Mouse (Mus musculus): ENCODE results near the gene Psmg3. TPM values are rescaled to one million over a fixed set of nuclear protein-coding genes. Genes with fewer than 3 reads are reported as not detected.
A peak's percentile ranks its signal among the peaks of the same experiment; 100 is the strongest.

The Psmg3 gene
- polyA plus RNA-seq, 1 experiment from 2014 or later, result 70.5 TPM

DNA sequence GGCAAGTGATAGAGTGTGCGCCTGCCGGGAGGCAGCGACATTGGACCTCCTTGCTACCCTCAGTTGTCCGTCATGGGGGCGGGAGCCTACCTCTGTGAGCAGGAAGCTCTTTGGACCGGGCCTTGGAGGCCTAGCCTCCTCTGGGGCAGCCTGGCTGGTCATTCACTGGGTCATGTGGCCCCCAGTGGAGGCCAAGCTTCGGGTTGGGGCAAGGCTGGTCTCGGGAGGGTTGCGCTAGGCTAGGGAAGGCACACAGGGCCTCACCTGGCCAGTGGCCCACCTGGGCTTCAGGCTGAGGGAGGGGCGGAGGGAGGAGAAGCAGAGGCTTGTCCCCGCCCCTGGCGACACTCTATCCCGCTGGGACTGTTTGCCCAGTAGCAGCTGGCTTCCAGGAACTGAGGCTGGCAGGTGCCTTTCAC lies 12.7 kb downstream of the Psmg3 start:
- Histone ChIP-seq H3K4me2 (peak overlapping the region; percentile 24; the same call in 1 of the 2 replicates), H3K4me1 (replicated peaks) (peaks cover 90% of the 10 kb centered on the region), H3K27ac (peak overlapping the region; percentile 74; the same call in 1 of the 2 replicates), H3K27me3 (peaks cover 16% of the 10 kb centered on the region), H3K9ac (no peak overlapping the region), H3K9me3 (replicated peaks) (no peaks in the 10 kb centered on the region), H3K36me3 (no peaks in the 10 kb centered on the region), H3K4me3 (replicated peaks) (no peak overlapping the region)
- 38% methylated on average over 13 of the region's 13 CpGs for WGBS (ENCODE audit: insufficient replicate concordance)
- no peak for ATAC-seq (ENCODE audit: low read depth)
- no peak for DNase-seq

DNA sequence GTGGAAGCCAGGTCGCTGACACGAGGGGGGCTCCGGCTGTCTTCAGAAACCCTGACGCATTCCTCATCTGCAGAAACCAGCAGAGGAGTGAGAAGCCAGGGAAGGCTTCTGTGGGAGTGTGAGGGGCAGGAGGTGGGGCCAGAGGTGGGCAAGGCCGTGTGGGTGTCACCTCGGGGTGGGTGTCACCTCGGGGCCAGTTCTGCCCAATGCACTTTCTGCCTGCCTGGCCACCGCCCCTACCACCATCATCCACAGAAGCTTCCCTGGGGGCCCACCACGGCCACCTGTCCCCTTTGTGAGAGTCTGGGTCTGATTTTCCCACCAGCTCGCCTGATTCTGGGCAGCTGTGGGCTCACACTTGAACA lies 13.6 kb downstream of the Psmg3 start:
- peak overlapping the region; percentile 59 for H3K9ac ChIP-seq
- H3K36me3 ChIP-seq, result peaks cover 4% of the 10 kb centered on the region
- peak overlapping the region; percentile 74 for H3K27ac ChIP-seq
- H3K4me3 ChIP-seq (replicated peaks), result no peak overlapping the region
- H3K9me3 ChIP-seq (replicated peaks), result peaks cover 5% of the 10 kb centered on the region; the same call in 1 of the 2 replicates
- 40% methylated on average over 10 of the region's 10 CpGs for WGBS (ENCODE audit: insufficient replicate concordance)
- H3K4me1 ChIP-seq (replicated peaks), result peaks cover 81% of the 10 kb centered on the region
- peaks cover 16% of the 10 kb centered on the region for H3K27me3 ChIP-seq
- DNase-seq (no peak), ATAC-seq (ENCODE audit: low read depth) (0 out of 2 replicates have a peak, but pooled peaks have one; percentile 15)
- peak overlapping the region; percentile 21 for H3K4me2 ChIP-seq

GRCm38 (mm10) chr5:139812398-139813125 lies 14.1 kb downstream of the Psmg3 start:
- peak overlapping the region; percentile 74; the same call in 1 of the 2 replicates for H3K27ac ChIP-seq
- peaks cover 75% of the 10 kb centered on the region for H3K4me1 ChIP-seq (replicated peaks)
- DNase-seq (no peak), ATAC-seq (ENCODE audit: low read depth) (no peak)
- H3K4me3 ChIP-seq (replicated peaks), result no peak overlapping the region
- peak overlapping the region; percentile 59 for H3K9ac ChIP-seq
- 69% methylated on average over 20 of the region's 20 CpGs for WGBS (ENCODE audit: insufficient replicate concordance)
- H3K27me3 ChIP-seq, result peaks cover 16% of the 10 kb centered on the region
- H3K36me3 ChIP-seq, result peaks cover 8% of the 10 kb centered on the region
- H3K4me2 ChIP-seq, result peak overlapping the region; percentile 21
- H3K9me3 ChIP-seq (replicated peaks), result peaks cover 10% of the 10 kb centered on the region; the same call in 1 of the 2 replicates

DNA sequence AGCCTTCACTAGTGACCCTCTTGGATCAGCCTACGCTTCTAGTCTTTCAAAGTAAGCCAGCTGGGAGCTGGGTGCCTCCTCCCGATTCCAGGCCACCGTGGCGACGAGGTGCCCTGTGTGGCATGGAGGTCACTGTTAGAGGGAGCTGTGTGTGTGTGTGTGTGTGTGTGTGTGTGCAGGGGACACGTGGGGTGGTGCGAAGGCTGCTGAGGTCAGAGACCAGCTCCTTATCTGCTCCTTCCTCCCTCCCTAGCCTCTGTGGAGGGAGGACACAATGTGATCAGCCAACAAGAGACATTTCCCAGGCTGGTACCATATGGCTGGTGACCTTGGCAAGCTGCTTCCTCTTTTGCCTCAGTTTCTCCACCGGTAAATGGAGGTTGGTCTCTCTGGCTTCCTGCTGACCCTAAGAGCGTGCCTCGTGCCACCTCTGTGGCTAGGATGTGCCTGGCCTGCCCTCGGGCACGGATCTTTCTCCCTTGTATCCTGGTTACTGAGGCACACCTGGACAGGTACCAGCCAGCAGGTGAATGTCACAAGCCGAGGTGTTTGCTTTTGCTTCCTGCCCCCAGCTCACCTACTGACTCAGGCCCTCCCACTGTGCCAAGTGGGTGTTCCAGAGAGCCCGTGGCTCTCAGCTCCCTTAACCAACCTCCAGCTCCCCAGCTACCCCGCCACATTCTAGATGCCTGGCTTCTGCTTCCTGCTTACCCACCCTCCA lies 14.8 kb downstream of the Psmg3 start:
- no peak for DNase-seq
- Histone ChIP-seq H3K4me1 (replicated peaks) (peaks cover 72% of the 10 kb centered on the region), H3K27me3 (peaks cover 16% of the 10 kb centered on the region), H3K4me2 (peak overlapping the region; percentile 21; the same call in 1 of the 2 replicates), H3K27ac (peak overlapping the region; percentile 74), H3K36me3 (peaks cover 16% of the 10 kb centered on the region), H3K4me3 (replicated peaks) (no peak overlapping the region), H3K9ac (peak overlapping the region; percentile 59), H3K9me3 (replicated peaks) (peaks cover 13% of the 10 kb centered on the region; the same call in 1 of the 2 replicates)
- WGBS (ENCODE audit: insufficient replicate concordance), result 57% methylated on average over 15 of the region's 15 CpGs
- peak; percentile 66 for ATAC-seq (ENCODE audit: low read depth)

- H3K4me1 ChIP-seq (replicated peaks), result peaks cover 72% of the 10 kb centered on the region
- peak overlapping the region; percentile 71 for H3K27ac ChIP-seq
- ATAC-seq (ENCODE audit: low read depth), result no peak
Observed at GRCm38 (mm10) chr5:139809397-139809796, 17.3 kb downstream of the Psmg3 start.

GRCm38 (mm10) chr5:139805924-139806323 lies 20.8 kb downstream of the Psmg3 start:
- H3K36me3 ChIP-seq, result peaks cover 43% of the 10 kb centered on the region
- H3K27ac ChIP-seq, result peak overlapping the region; percentile 100
- peaks cover 13% of the 10 kb centered on the region; the same call in 1 of the 2 replicates for H3K9me3 ChIP-seq (replicated peaks)
- 0 out of 2 replicates have a peak overlapping the region, but pooled peaks have one; percentile 9 for H3K4me3 ChIP-seq (replicated peaks)
- DNase-seq (peak; percentile 67), ATAC-seq (ENCODE audit: low read depth) (peak; percentile 9)
- H3K4me2 ChIP-seq, result peak overlapping the region; percentile 71
- H3K4me1 ChIP-seq (replicated peaks), result peaks cover 72% of the 10 kb centered on the region
- no peaks in the 10 kb centered on the region for H3K27me3 ChIP-seq
- H3K9ac ChIP-seq, result peak overlapping the region; percentile 79
- 85% methylated on average over 8 of the region's 8 CpGs for WGBS (ENCODE audit: insufficient replicate concordance)

More at GRCm38 (mm10) chr5:139809397-139809796, 17.3 kb downstream of the Psmg3 start:
- no peak overlapping the region for H3K4me2 ChIP-seq
- DNase-seq, result no peak
- H3K36me3 ChIP-seq, result peaks cover 23% of the 10 kb centered on the region
- no peak overlapping the region for H3K4me3 ChIP-seq (replicated peaks)
- peaks cover 16% of the 10 kb centered on the region for H3K27me3 ChIP-seq
- peaks cover 13% of the 10 kb centered on the region; the same call in 1 of the 2 replicates for H3K9me3 ChIP-seq (replicated peaks)
- no peak overlapping the region for H3K9ac ChIP-seq
- WGBS (ENCODE audit: insufficient replicate concordance), result 30% methylated on average over 4 of the region's 4 CpGs

DNA sequence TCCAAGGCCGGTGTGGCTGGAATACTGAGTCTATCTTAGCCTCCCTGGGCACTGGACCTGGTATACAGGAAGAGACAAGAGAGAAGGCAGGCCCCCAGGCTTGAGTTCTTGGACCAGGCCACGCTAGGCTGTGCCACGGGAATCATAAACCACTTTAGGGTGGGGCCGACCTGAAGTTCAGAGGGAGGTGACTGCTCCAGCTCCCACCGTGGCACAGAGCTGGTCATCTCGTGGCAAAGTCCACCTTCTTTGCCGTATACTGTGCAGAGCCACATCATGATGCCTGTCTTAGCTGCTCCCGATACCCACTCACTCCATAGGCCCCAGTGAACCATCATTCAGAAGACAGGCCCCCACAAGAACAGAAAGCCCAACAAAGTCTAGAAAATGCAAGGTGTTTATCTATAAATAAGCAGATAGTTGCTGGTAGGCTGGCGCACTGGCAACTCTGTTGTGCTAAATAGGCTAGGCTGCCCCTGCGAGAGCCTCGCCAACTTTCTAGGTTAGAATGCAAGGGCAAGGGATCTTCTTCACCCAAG lies 22.0 kb downstream of the Psmg3 start:
- ATAC-seq (ENCODE audit: low read depth) (peak; percentile 44), DNase-seq (peak; percentile 68)
- peak overlapping the region; percentile 100 for H3K27ac ChIP-seq
- H3K4me2 ChIP-seq, result peak overlapping the region; percentile 71
- H3K36me3 ChIP-seq, result peaks cover 56% of the 10 kb centered on the region
- H3K4me3 ChIP-seq (replicated peaks), result peak overlapping the region; percentile 36
- WGBS (ENCODE audit: insufficient replicate concordance), result 14% methylated on average over 11 of the region's 11 CpGs
- no peaks in the 10 kb centered on the region for H3K27me3 ChIP-seq
- H3K9ac ChIP-seq, result peak overlapping the region; percentile 79
- H3K9me3 ChIP-seq (replicated peaks), result peaks cover 13% of the 10 kb centered on the region; the same call in 1 of the 2 replicates
- peaks cover 79% of the 10 kb centered on the region for H3K4me1 ChIP-seq (replicated peaks)

GRCm38 (mm10) chr5:139804107-139804551 lies 22.6 kb downstream of the Psmg3 start:
- WGBS (ENCODE audit: insufficient replicate concordance), result 0% methylated on average over 6 of the region's 6 CpGs
- ATAC-seq (ENCODE audit: low read depth) (peak; percentile 96), DNase-seq (peak; percentile 93)
- Histone ChIP-seq H3K4me1 (replicated peaks) (peaks cover 79% of the 10 kb centered on the region), H3K36me3 (peaks cover 61% of the 10 kb centered on the region), H3K9ac (peak overlapping the region; percentile 79), H3K27ac (peak overlapping the region; percentile 100), H3K27me3 (no peaks in the 10 kb centered on the region), H3K9me3 (replicated peaks) (peaks cover 13% of the 10 kb centered on the region; the same call in 1 of the 2 replicates), H3K4me3 (replicated peaks) (peak overlapping the region; percentile 47), H3K4me2 (peak overlapping the region; percentile 71)

DNA sequence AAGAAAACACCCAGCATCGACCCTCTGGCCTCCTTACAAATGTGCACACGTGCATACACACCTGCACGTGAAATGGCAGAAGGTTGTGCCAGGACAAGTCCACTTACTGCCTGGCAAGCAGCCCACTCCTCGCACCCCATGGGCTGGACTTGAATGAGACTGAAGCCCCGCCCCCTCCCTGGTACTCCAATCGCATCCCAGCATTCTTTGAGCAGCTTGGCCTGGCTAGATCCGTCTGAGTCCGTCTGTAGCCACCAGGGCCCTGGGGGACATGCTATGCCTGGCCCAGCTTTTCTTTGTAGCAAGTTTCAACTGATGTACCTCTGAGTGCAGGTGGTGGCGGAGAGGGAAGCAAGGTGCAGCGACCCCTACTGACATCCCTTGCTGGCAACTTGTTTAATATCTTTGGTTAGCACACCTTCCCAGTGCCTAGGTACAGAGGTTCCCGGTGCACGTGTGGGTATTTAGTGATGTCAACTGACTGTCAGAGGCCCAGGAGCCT lies 23.0 kb downstream of the Psmg3 start:
- no peaks in the 10 kb centered on the region for H3K27me3 ChIP-seq
- peak overlapping the region; percentile 47 for H3K4me3 ChIP-seq (replicated peaks)
- H3K27ac ChIP-seq, result peak overlapping the region; percentile 100
- peaks cover 82% of the 10 kb centered on the region for H3K4me1 ChIP-seq (replicated peaks)
- WGBS (ENCODE audit: insufficient replicate concordance), result 4% methylated on average over 12 of the region's 12 CpGs
- DNase-seq, result peak; percentile 75
- peak overlapping the region; percentile 79 for H3K9ac ChIP-seq
- ATAC-seq (ENCODE audit: low read depth), result peak; percentile 51
- H3K9me3 ChIP-seq (replicated peaks), result peaks cover 13% of the 10 kb centered on the region; the same call in 1 of the 2 replicates
- H3K4me2 ChIP-seq, result peak overlapping the region; percentile 71
- peaks cover 66% of the 10 kb centered on the region for H3K36me3 ChIP-seq

DNA sequence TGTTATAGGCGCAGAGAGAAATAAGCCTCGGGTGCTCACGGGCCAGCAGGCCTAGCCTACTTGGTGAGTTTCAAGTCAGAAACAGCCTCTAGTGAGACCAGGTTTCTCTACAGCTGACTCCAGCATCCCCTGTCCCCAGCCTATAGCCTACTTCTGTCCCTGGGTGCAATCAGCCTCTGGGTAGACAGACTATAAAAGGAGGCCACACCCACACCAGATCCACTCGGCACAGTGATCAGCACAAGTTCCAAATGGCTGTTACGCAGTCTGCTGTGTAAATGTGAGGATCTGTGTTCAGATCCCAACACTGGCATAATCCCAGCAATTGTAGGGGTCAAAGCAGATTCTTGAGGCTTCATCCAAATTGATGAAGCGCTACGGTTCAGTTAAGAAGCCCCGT lies 23.5 kb downstream of the Psmg3 start:
- peaks cover 86% of the 10 kb centered on the region for H3K4me1 ChIP-seq (replicated peaks)
- DNase-seq (peak; percentile 59), ATAC-seq (ENCODE audit: low read depth) (peak; percentile 32; the same call in 1 of the 2 replicates)
- H3K36me3 ChIP-seq, result peaks cover 67% of the 10 kb centered on the region
- H3K9me3 ChIP-seq (replicated peaks), result peaks cover 9% of the 10 kb centered on the region; the same call in 1 of the 2 replicates
- H3K27me3 ChIP-seq, result no peaks in the 10 kb centered on the region
- peak overlapping the region; percentile 71 for H3K4me2 ChIP-seq
- 62% methylated on average over 8 of the region's 8 CpGs for WGBS (ENCODE audit: insufficient replicate concordance)
- peak overlapping the region; percentile 47 for H3K4me3 ChIP-seq (replicated peaks)
- H3K27ac ChIP-seq, result peak overlapping the region; percentile 100
- peak overlapping the region; percentile 79 for H3K9ac ChIP-seq

All from liver, embryonic 13.5 days (tissue).